Mouse (Mus musculus): ENCODE measurements around the gene 1700016K19Rik.
A peak's percentile ranks its signal among the peaks of the same experiment; 100 is the strongest.

1700016K19Rik gene

GRCm38 (mm10) chr11:75999440-76000155 is at the start of gene 1700016K19Rik:
Gene 1700016K19Rik (plus strand): TSS chr11:75999912.
- peak; percentile 95 for DNase-seq

GRCm38 (mm10) chr11:75950459-75950858 is 49.3 kb upstream of the 1700016K19Rik start:
- peak; percentile 61 for DNase-seq

- no peak for DNase-seq
Observed at GRCm38 (mm10) chr11:75951895-75952294, 47.8 kb upstream of the 1700016K19Rik start.

GRCm38 (mm10) chr11:75954896-75955295 is 44.8 kb upstream of the 1700016K19Rik start:
- no peak for DNase-seq

- no peak for DNase-seq
Observed at GRCm38 (mm10) chr11:75956651-75957050, 43.1 kb upstream of the 1700016K19Rik start.

GRCm38 (mm10) chr11:75957124-75957832 is 42.4 kb upstream of the 1700016K19Rik start:
- no peak for DNase-seq

GRCm38 (mm10) chr11:75961782-75962181 is 37.9 kb upstream of the 1700016K19Rik start:
- DNase-seq = peak; percentile 86

- DNase-seq = no peak
Observed at GRCm38 (mm10) chr11:75963730-75964475, 35.8 kb upstream of the 1700016K19Rik start.

- no peak for DNase-seq
Observed at GRCm38 (mm10) chr11:75964476-75964730, 35.3 kb upstream of the 1700016K19Rik start.

GRCm38 (mm10) chr11:75965674-75966400 is 33.9 kb upstream of the 1700016K19Rik start:
- no peak for DNase-seq

GRCm38 (mm10) chr11:75966401-75967372 is 33.0 kb upstream of the 1700016K19Rik start:
- peak; percentile 99 for DNase-seq

GRCm38 (mm10) chr11:75968761-75969160 is 31.0 kb upstream of the 1700016K19Rik start:
- no peak for DNase-seq

- DNase-seq = no peak
Observed at GRCm38 (mm10) chr11:75970629-75971028, 29.1 kb upstream of the 1700016K19Rik start.

GRCm38 (mm10) chr11:75972188-75972587 is 27.5 kb upstream of the 1700016K19Rik start:
- no peak for DNase-seq

- no peak for DNase-seq
Observed at GRCm38 (mm10) chr11:75972916-75973567, 26.7 kb upstream of the 1700016K19Rik start.

GRCm38 (mm10) chr11:75973988-75974387 is 25.7 kb upstream of the 1700016K19Rik start:
- DNase-seq = no peak

- peak; percentile 94 for DNase-seq
Observed at GRCm38 (mm10) chr11:75976748-75977147, 23.0 kb upstream of the 1700016K19Rik start.

GRCm38 (mm10) chr11:75978051-75978450 is 21.7 kb upstream of the 1700016K19Rik start:
- no peak for DNase-seq

- no peak for DNase-seq
Observed at GRCm38 (mm10) chr11:75980413-75980812, 19.3 kb upstream of the 1700016K19Rik start.

- no peak for DNase-seq
Observed at GRCm38 (mm10) chr11:75983194-75983593, 16.5 kb upstream of the 1700016K19Rik start.

- DNase-seq = no peak
Observed at GRCm38 (mm10) chr11:75984581-75984980, 15.1 kb upstream of the 1700016K19Rik start.
